Mouse (Mus musculus) CH12F3 (cell line): ENCODE data around the gene Mat2a.

Source experiments
- in situ Hi-C: fragments of 300-500 bp; cut with MboI; formaldehyde crosslinking; loops from 2 replicates; pipeline ENCODE4 v1.14.3; 2020; ENCODE audit warnings: low sequenced_read_pairs

Gene Mat2a

GRCm38 (mm10) chr6:72415964-72416772 lies 23.2 kb downstream of the Mat2a start:
- in situ Hi-C loops = no loop called here

- in situ Hi-C loops = no loop called here
These were observed 24.2 kb downstream of the Mat2a start for GRCm38 (mm10) chr6:72415181-72415580.

GRCm38 (mm10) chr6:72414076-72414756 lies 25.1 kb downstream of the Mat2a start, which contains the start of gene Ggcx:
Gene Ggcx (plus strand): TSS chr6:72414308.
- in situ Hi-C loops = no loop called here

- in situ Hi-C loops = no loop called here
These were observed 28.8 kb downstream of the Mat2a start for GRCm38 (mm10) chr6:72410518-72410917.

- in situ Hi-C loops = no loop called here
These were observed 29.4 kb downstream of the Mat2a start for GRCm38 (mm10) chr6:72410003-72410402.

GRCm38 (mm10) chr6:72409567-72409966 lies 29.8 kb downstream of the Mat2a start:
- in situ Hi-C loops = no loop called here

GRCm38 (mm10) chr6:72407119-72407518 lies 32.2 kb downstream of the Mat2a start:
- in situ Hi-C loops = no loop called here

GRCm38 (mm10) chr6:72405356-72405755 lies 34.0 kb downstream of the Mat2a start:
- in situ Hi-C loops = no loop called here

- in situ Hi-C loops = no loop called here
These were observed 37.5 kb downstream of the Mat2a start for GRCm38 (mm10) chr6:72401875-72402274.

- in situ Hi-C loops = no loop called here
These were observed 39.4 kb downstream of the Mat2a start for GRCm38 (mm10) chr6:72399967-72400366.

- in situ Hi-C loops = no loop called here
These were observed 42.5 kb downstream of the Mat2a start for GRCm38 (mm10) chr6:72396837-72397251.

GRCm38 (mm10) chr6:72392341-72392740 lies 47.0 kb downstream of the Mat2a start:
- in situ Hi-C loops = no loop called here

GRCm38 (mm10) chr6:72390795-72391521 lies 48.4 kb downstream of the Mat2a start:
- in situ Hi-C loops = no loop called here

- in situ Hi-C loops = no loop called here
These were observed 49.2 kb downstream of the Mat2a start, which contains the start of gene Vamp8 for GRCm38 (mm10) chr6:72389941-72390771. Gene Vamp8 (minus strand): TSS chr6:72390703.

- in situ Hi-C loops = no loop called here
These were observed 49.9 kb downstream of the Mat2a start for GRCm38 (mm10) chr6:72389471-72389940.

GRCm38 (mm10) chr6:72388791-72389329 lies 50.5 kb downstream of the Mat2a start:
- in situ Hi-C loops = no loop called here

GRCm38 (mm10) chr6:72388266-72388665 lies 51.1 kb downstream of the Mat2a start:
- in situ Hi-C loops = no loop called here

GRCm38 (mm10) chr6:72387816-72388215 lies 51.5 kb downstream of the Mat2a start:
- in situ Hi-C loops = no loop called here

GRCm38 (mm10) chr6:72386561-72386960 lies 52.8 kb downstream of the Mat2a start:
- in situ Hi-C loops = no loop called here

GRCm38 (mm10) chr6:72385258-72385657 lies 54.1 kb downstream of the Mat2a start:
- in situ Hi-C loops = no loop called here
